Mouse (Mus musculus): ENCODE measurements at regions not wholly inside any gene's neighbourhood (a gene's known extent, or its start where the extent isn't known, plus 50 kb on each side); places are given as distances from the start of the nearest gene placed in this dataset.
A peak's percentile ranks its signal among the peaks of the same experiment; 100 is the strongest.

GRCm38 (mm10) chr8:37125834-37126233 lies 132.4 kb downstream of the AI429214 start:
- Histone ChIP-seq H3K4me1 (ENCODE audit: control insufficient read depth, insufficient read depth, low read length) (no peaks in the 10 kb centered on the region; the same call in 1 of the 2 replicates), H3K4me3 (ENCODE audit: insufficient read depth, low read length) (no peak overlapping the region), H3K27ac (ENCODE audit: insufficient read depth, low read length) (no peak overlapping the region)
- TF ChIP-seq CTCF (IDR thresholded peaks at IDR 0.05; ENCODE audit: extremely low read depth, insufficient read depth, low read length) (no peak), POLR2A (IDR thresholded peaks at IDR 0.05; ENCODE audit: extremely low read depth, insufficient read depth, low read length) (no peak)

- no peak overlapping the region for H3K27ac ChIP-seq (ENCODE audit: insufficient read depth, low read length)
- no peak overlapping the region for H3K4me3 ChIP-seq (ENCODE audit: insufficient read depth, low read length)
- TF ChIP-seq CTCF (IDR thresholded peaks at IDR 0.05; ENCODE audit: extremely low read depth, insufficient read depth, low read length), result no peak
- no peak for TF ChIP-seq POLR2A (IDR thresholded peaks at IDR 0.05; ENCODE audit: extremely low read depth, insufficient read depth, low read length)
- no peaks in the 10 kb centered on the region; the same call in 1 of the 2 replicates for H3K4me1 ChIP-seq (ENCODE audit: control insufficient read depth, insufficient read depth, low read length)
Observed at GRCm38 (mm10) chr8:37129670-37130069, 136.3 kb downstream of the AI429214 start.

- Histone ChIP-seq H3K4me3 (ENCODE audit: insufficient read depth, low read length) (no peak overlapping the region), H3K4me1 (ENCODE audit: control insufficient read depth, insufficient read depth, low read length) (no peaks in the 10 kb centered on the region), H3K27ac (ENCODE audit: insufficient read depth, low read length) (no peak overlapping the region)
- TF ChIP-seq POLR2A (IDR thresholded peaks at IDR 0.05; ENCODE audit: extremely low read depth, insufficient read depth, low read length) (no peak), CTCF (IDR thresholded peaks at IDR 0.05; ENCODE audit: extremely low read depth, insufficient read depth, low read length) (peak; percentile 15; the same call in 1 of the 2 replicates)
Observed at GRCm38 (mm10) chr8:37131988-37132387, 138.6 kb downstream of the AI429214 start.

- no peak overlapping the region for H3K27ac ChIP-seq (ENCODE audit: insufficient read depth, low read length)
- no peak overlapping the region for H3K4me3 ChIP-seq (ENCODE audit: insufficient read depth, low read length)
- TF ChIP-seq POLR2A (IDR thresholded peaks at IDR 0.05; ENCODE audit: extremely low read depth, insufficient read depth, low read length), result no peak
- no peak for TF ChIP-seq CTCF (IDR thresholded peaks at IDR 0.05; ENCODE audit: extremely low read depth, insufficient read depth, low read length)
- H3K4me1 ChIP-seq (ENCODE audit: control insufficient read depth, insufficient read depth, low read length), result no peaks in the 10 kb centered on the region
Observed at GRCm38 (mm10) chr8:37134192-37134964, 141.0 kb downstream of the AI429214 start.

GRCm38 (mm10) chr8:37150286-37150685 lies 156.9 kb downstream of the AI429214 start:
- Histone ChIP-seq H3K4me3 (ENCODE audit: insufficient read depth, low read length) (no peak overlapping the region), H3K4me1 (ENCODE audit: control insufficient read depth, insufficient read depth, low read length) (no peaks in the 10 kb centered on the region; the same call in 1 of the 2 replicates), H3K27ac (ENCODE audit: insufficient read depth, low read length) (no peak overlapping the region)
- TF ChIP-seq POLR2A (IDR thresholded peaks at IDR 0.05; ENCODE audit: extremely low read depth, insufficient read depth, low read length), result no peak
- TF ChIP-seq CTCF (IDR thresholded peaks at IDR 0.05; ENCODE audit: extremely low read depth, insufficient read depth, low read length), result no peak

- no peak overlapping the region for H3K4me3 ChIP-seq (ENCODE audit: insufficient read depth, low read length)
- H3K4me1 ChIP-seq (ENCODE audit: control insufficient read depth, insufficient read depth, low read length), result no peaks in the 10 kb centered on the region; the same call in 1 of the 2 replicates
- TF ChIP-seq CTCF (IDR thresholded peaks at IDR 0.05; ENCODE audit: extremely low read depth, insufficient read depth, low read length) (no peak), POLR2A (IDR thresholded peaks at IDR 0.05; ENCODE audit: extremely low read depth, insufficient read depth, low read length) (no peak)
- no peak overlapping the region for H3K27ac ChIP-seq (ENCODE audit: insufficient read depth, low read length)
Observed at GRCm38 (mm10) chr8:37154361-37154760, 161.0 kb downstream of the AI429214 start.

GRCm38 (mm10) chr8:37154946-37155345 lies 161.5 kb downstream of the AI429214 start:
- H3K4me1 ChIP-seq (ENCODE audit: control insufficient read depth, insufficient read depth, low read length), result no peaks in the 10 kb centered on the region; the same call in 1 of the 2 replicates
- no peak overlapping the region for H3K4me3 ChIP-seq (ENCODE audit: insufficient read depth, low read length)
- TF ChIP-seq CTCF (IDR thresholded peaks at IDR 0.05; ENCODE audit: extremely low read depth, insufficient read depth, low read length) (no peak), POLR2A (IDR thresholded peaks at IDR 0.05; ENCODE audit: extremely low read depth, insufficient read depth, low read length) (no peak)
- H3K27ac ChIP-seq (ENCODE audit: insufficient read depth, low read length), result no peak overlapping the region

GRCm38 (mm10) chr8:37159481-37159880 lies 166.1 kb downstream of the AI429214 start:
- Histone ChIP-seq H3K4me3 (ENCODE audit: insufficient read depth, low read length) (no peak overlapping the region), H3K4me1 (ENCODE audit: control insufficient read depth, insufficient read depth, low read length) (no peaks in the 10 kb centered on the region), H3K27ac (ENCODE audit: insufficient read depth, low read length) (no peak overlapping the region)
- no peak for TF ChIP-seq POLR2A (IDR thresholded peaks at IDR 0.05; ENCODE audit: extremely low read depth, insufficient read depth, low read length)
- TF ChIP-seq CTCF (IDR thresholded peaks at IDR 0.05; ENCODE audit: extremely low read depth, insufficient read depth, low read length), result peak; percentile 69

- no peak for TF ChIP-seq CTCF (IDR thresholded peaks at IDR 0.05; ENCODE audit: extremely low read depth, insufficient read depth, low read length)
- TF ChIP-seq POLR2A (IDR thresholded peaks at IDR 0.05; ENCODE audit: extremely low read depth, insufficient read depth, low read length), result no peak
- H3K4me3 ChIP-seq (ENCODE audit: insufficient read depth, low read length), result no peak overlapping the region
- H3K4me1 ChIP-seq (ENCODE audit: control insufficient read depth, insufficient read depth, low read length), result no peaks in the 10 kb centered on the region
- H3K27ac ChIP-seq (ENCODE audit: insufficient read depth, low read length), result no peak overlapping the region
Observed at GRCm38 (mm10) chr8:37196859-37197258, 203.5 kb downstream of the AI429214 start.

GRCm38 (mm10) chr8:37215894-37216293 lies 222.5 kb downstream of the AI429214 start:
- TF ChIP-seq POLR2A (IDR thresholded peaks at IDR 0.05; ENCODE audit: extremely low read depth, insufficient read depth, low read length), result no peak
- no peak for TF ChIP-seq CTCF (IDR thresholded peaks at IDR 0.05; ENCODE audit: extremely low read depth, insufficient read depth, low read length)
- H3K4me1 ChIP-seq (ENCODE audit: control insufficient read depth, insufficient read depth, low read length), result no peaks in the 10 kb centered on the region
- H3K27ac ChIP-seq (ENCODE audit: insufficient read depth, low read length), result no peak overlapping the region
- H3K4me3 ChIP-seq (ENCODE audit: insufficient read depth, low read length), result no peak overlapping the region

Data from cortical plate, adult 2 months (tissue).